Mouse (Mus musculus) stomach, embryonic 16.5 days (tissue): Measurements from ENCODE around the gene Ppp1r11. TPM values are rescaled to one million over a fixed set of nuclear protein-coding genes. Genes with fewer than 3 reads are reported as not detected.
"Not testable (repeated sequence)": the region's sequence is repeated elsewhere in the genome, so short reads cannot be mapped to it uniquely, and the experiment has no call there.

Experiments used
- ATAC-seq: fragments of 200-750 bp; cut with Nextera tagmentation; 2 replicates; pipeline ENCODE4 v1.8.0; 2017; ENCODE audit warnings: moderate number of reproducible peaks, moderate TSS enrichment; ENCODE audit not compliant: insufficient read depth, low FRiP score
- H3K27ac ChIP-seq: fragments of 300-500 bp; sonication (generic); 2 replicates; pipeline ENCODE4 v1.5.1; 2014; ENCODE audit warnings: low read length
- H3K27me3 ChIP-seq: fragments of 300-500 bp; sonication (generic); 2 replicates; pipeline ENCODE4 v1.6.1; 2014; ENCODE audit warnings: low read length, control low read depth, mixed read lengths; ENCODE audit not compliant: control insufficient read depth, insufficient read depth
- H3K36me3 ChIP-seq: fragments of 300-500 bp; sonication (generic); 2 replicates; pipeline ENCODE4 v1.6.1; 2014; ENCODE audit warnings: low read length; ENCODE audit not compliant: control insufficient read depth, insufficient read depth
- H3K4me1 ChIP-seq: fragments of 300-500 bp; sonication (generic); 2 replicates; pipeline ENCODE4 v1.6.1; 2014; ENCODE audit warnings: low read length, control low read depth, mixed read lengths; ENCODE audit not compliant: control insufficient read depth, insufficient read depth
- H3K4me2 ChIP-seq: fragments of 300-500 bp; sonication (generic); 2 replicates; pipeline ENCODE4 v1.6.1; 2014; ENCODE audit warnings: low read depth, low read length, mixed read lengths
- H3K4me3 ChIP-seq: fragments of 300-500 bp; sonication (generic); replicated peaks from 2 replicates; pipeline ENCODE4 v1.5.1; 2014; ENCODE audit warnings: mild to moderate bottlenecking, low read length
- H3K9ac ChIP-seq: fragments of 300-500 bp; sonication (generic); 2 replicates; pipeline ENCODE4 v1.6.1; 2014; ENCODE audit warnings: low read length
- H3K9me3 ChIP-seq: fragments of 300-500 bp; sonication (generic); replicated peaks from 2 replicates; pipeline ENCODE4 v1.6.1; 2016; ENCODE audit warnings: low read length, control low read depth; ENCODE audit not compliant: control insufficient read depth
- whole genome bisulfite sequencing: fragments of 180-500 bp; shearing (Covaris S2); extraction: QIAGEN DNeasy Blood & Tissue Kit; methylation state at CpG from one replicate; pipeline ENCODE4 v1.1.7; 2014; 5-methylcytosine and 5-hydroxymethylcytosine counted together
- polyA plus RNA-seq: library from polyadenylated mRNA; unstranded; fragments of >200 nt; fragmentation: Nextera tagmentation; extraction: Ambion mirVana; gene quantifications from 2 replicates; pipeline ENCODE4 v1.2.1, GENCODE M21; 2015

The Ppp1r11 gene
- polyA plus RNA-seq, 1 experiment from 2014 or later = 97.4 TPM

- H3K4me2 ChIP-seq, H3K27ac ChIP-seq, ATAC-seq, H3K36me3 ChIP-seq, H3K9ac ChIP-seq, H3K9me3 ChIP-seq, H3K4me1 ChIP-seq, H3K4me3 ChIP-seq: not testable (repeated sequence)
- 91% methylated on average over 6 of the region's 6 CpGs for WGBS
- H3K27me3 ChIP-seq = peaks cover 21% of the 10 kb centered on the region
Observed at GRCm38 (mm10) chr17:36990630-36991029, 39.1 kb upstream of the Ppp1r11 start.

- H3K9me3 ChIP-seq = no peaks in the 10 kb centered on the region
- 34% methylated on average over 5 of the region's 5 CpGs for WGBS
- peak within 1 kb of the TSS; percentile 2 for H3K4me3 ChIP-seq
- no peaks in the 10 kb centered on the region for H3K4me1 ChIP-seq
- no peak within 1 kb of the TSS for H3K27ac ChIP-seq
- no peak within 1 kb of the TSS for H3K9ac ChIP-seq
- H3K27me3 ChIP-seq = peaks cover 21% of the 10 kb centered on the region
- H3K4me2 ChIP-seq = peak within 1 kb of the TSS; percentile 23
- no peak for ATAC-seq
- no peaks in the 10 kb centered on the region for H3K36me3 ChIP-seq
Observed at GRCm38 (mm10) chr17:36989437-36989836, 37.9 kb upstream of the Ppp1r11 start, which contains the start of gene H2-M5. H2-M5 (minus strand) TSS chr17:36989537.

GRCm38 (mm10) chr17:36988475-36988874, 36.9 kb upstream of the Ppp1r11 start:
- H3K9ac ChIP-seq = no peak overlapping the region
- peaks cover 21% of the 10 kb centered on the region for H3K27me3 ChIP-seq

GRCm38 (mm10) chr17:36982253-36983155, 31.0 kb upstream of the Ppp1r11 start:
- H3K4me2 ChIP-seq = no peak overlapping the region
- no peak overlapping the region for H3K4me3 ChIP-seq
- WGBS = 27% methylated on average over 5 of the region's 5 CpGs
- no peak for ATAC-seq
- H3K27ac ChIP-seq = no peak overlapping the region
- peaks cover 3% of the 10 kb centered on the region; the same call in 1 of the 2 replicates for H3K27me3 ChIP-seq
- H3K9ac ChIP-seq = no peak overlapping the region
- no peaks in the 10 kb centered on the region for H3K36me3 ChIP-seq
- H3K9me3 ChIP-seq = no peaks in the 10 kb centered on the region
- H3K4me1 ChIP-seq = peaks cover 13% of the 10 kb centered on the region

More at GRCm38 (mm10) chr17:36988475-36988874, 36.9 kb upstream of the Ppp1r11 start:
- Histone ChIP-seq H3K9me3 (no peaks in the 10 kb centered on the region), H3K4me2 (peak overlapping the region; percentile 23), H3K4me3 (peak overlapping the region; percentile 2), H3K4me1 (no peaks in the 10 kb centered on the region), H3K27ac (no peak overlapping the region), H3K36me3 (no peaks in the 10 kb centered on the region)
- WGBS = 5% methylated on average over 24 of the region's 24 CpGs
- ATAC-seq = peak; percentile 17; the same call in 1 of the 2 replicates

GRCm38 (mm10) chr17:36981845-36982244, 30.3 kb upstream of the Ppp1r11 start:
- H3K4me2 ChIP-seq = peak overlapping the region; percentile 42
- H3K9me3 ChIP-seq = no peaks in the 10 kb centered on the region
- 0 out of 2 replicates have a peak overlapping the region, but pooled peaks have one; percentile 10 for H3K4me3 ChIP-seq
- H3K36me3 ChIP-seq = no peaks in the 10 kb centered on the region
- ATAC-seq = no peak
- no peak overlapping the region for H3K27ac ChIP-seq
- peaks cover 13% of the 10 kb centered on the region for H3K4me1 ChIP-seq
- H3K27me3 ChIP-seq = no peaks in the 10 kb centered on the region
- no peak overlapping the region for H3K9ac ChIP-seq
- 3% methylated on average over 4 of the region's 4 CpGs for WGBS

GRCm38 (mm10) chr17:36981221-36981813, 29.8 kb upstream of the Ppp1r11 start, which contains the start of gene 2410137M14Rik:
2410137M14Rik (minus strand) TSS chr17:36981237.
- no peaks in the 10 kb centered on the region for H3K36me3 ChIP-seq
- H3K27ac ChIP-seq = no peak within 1 kb of the TSS
- 10% methylated on average over 18 of the region's 18 CpGs for WGBS
- no peak for ATAC-seq
- H3K4me3 ChIP-seq = 0 out of 2 replicates have a peak within 1 kb of the TSS, but pooled peaks have one; percentile 10
- no peak within 1 kb of the TSS for H3K9ac ChIP-seq
- peak within 1 kb of the TSS; percentile 42 for H3K4me2 ChIP-seq
- peaks cover 13% of the 10 kb centered on the region for H3K4me1 ChIP-seq
- no peaks in the 10 kb centered on the region for H3K27me3 ChIP-seq
- H3K9me3 ChIP-seq = no peaks in the 10 kb centered on the region

GRCm38 (mm10) chr17:36973271-36973787, 21.8 kb upstream of the Ppp1r11 start:
- no peak overlapping the region for H3K4me2 ChIP-seq
- H3K4me1 ChIP-seq = no peaks in the 10 kb centered on the region
- ATAC-seq = no peak
- no peaks in the 10 kb centered on the region for H3K36me3 ChIP-seq
- no peaks in the 10 kb centered on the region for H3K9me3 ChIP-seq
- WGBS = 72% methylated on average over 8 of the region's 8 CpGs
- no peaks in the 10 kb centered on the region for H3K27me3 ChIP-seq
- H3K27ac ChIP-seq = no peak overlapping the region
- no peak overlapping the region for H3K4me3 ChIP-seq
- no peak overlapping the region for H3K9ac ChIP-seq

- 74% methylated on average over 3 of the region's 3 CpGs for WGBS
- no peaks in the 10 kb centered on the region for H3K27me3 ChIP-seq
- H3K36me3 ChIP-seq = no peaks in the 10 kb centered on the region
- H3K4me3 ChIP-seq = no peak overlapping the region
- no peak overlapping the region for H3K9ac ChIP-seq
- H3K4me2 ChIP-seq = no peak overlapping the region
- no peaks in the 10 kb centered on the region for H3K4me1 ChIP-seq
- H3K9me3 ChIP-seq = no peaks in the 10 kb centered on the region
- no peak for ATAC-seq
- H3K27ac ChIP-seq = no peak overlapping the region
Observed at GRCm38 (mm10) chr17:36972791-36973190, 21.2 kb upstream of the Ppp1r11 start.
